Mouse (Mus musculus): Measurements from ENCODE around the gene Ankrd12.
"Not testable (repeated sequence)": the region's sequence is repeated elsewhere in the genome, so short reads cannot be mapped to it uniquely, and the experiment has no call there.

The Ankrd12 gene

DNA sequence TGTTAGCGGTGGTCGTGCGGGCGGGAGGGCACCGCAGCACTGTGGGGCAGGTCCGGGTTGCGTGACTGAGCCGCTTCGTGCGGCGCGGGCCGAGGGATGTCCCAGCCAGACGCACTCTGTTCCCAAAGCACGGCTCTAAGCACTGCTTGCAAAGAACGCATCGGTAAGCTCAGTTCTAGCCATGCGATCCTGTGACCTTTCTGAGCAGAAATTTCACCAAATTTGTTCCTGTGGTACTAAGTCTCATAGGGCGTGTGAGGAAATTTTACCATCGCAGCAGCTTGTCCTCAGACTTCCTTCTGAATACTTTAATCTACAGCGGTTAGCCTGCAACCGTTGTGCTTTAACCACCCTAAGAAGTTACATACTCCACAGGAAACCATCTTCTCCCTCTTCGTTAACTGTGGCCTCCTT, 555 bp upstream of the Ankrd12 start:
- DNase-seq, result no peak

DNA sequence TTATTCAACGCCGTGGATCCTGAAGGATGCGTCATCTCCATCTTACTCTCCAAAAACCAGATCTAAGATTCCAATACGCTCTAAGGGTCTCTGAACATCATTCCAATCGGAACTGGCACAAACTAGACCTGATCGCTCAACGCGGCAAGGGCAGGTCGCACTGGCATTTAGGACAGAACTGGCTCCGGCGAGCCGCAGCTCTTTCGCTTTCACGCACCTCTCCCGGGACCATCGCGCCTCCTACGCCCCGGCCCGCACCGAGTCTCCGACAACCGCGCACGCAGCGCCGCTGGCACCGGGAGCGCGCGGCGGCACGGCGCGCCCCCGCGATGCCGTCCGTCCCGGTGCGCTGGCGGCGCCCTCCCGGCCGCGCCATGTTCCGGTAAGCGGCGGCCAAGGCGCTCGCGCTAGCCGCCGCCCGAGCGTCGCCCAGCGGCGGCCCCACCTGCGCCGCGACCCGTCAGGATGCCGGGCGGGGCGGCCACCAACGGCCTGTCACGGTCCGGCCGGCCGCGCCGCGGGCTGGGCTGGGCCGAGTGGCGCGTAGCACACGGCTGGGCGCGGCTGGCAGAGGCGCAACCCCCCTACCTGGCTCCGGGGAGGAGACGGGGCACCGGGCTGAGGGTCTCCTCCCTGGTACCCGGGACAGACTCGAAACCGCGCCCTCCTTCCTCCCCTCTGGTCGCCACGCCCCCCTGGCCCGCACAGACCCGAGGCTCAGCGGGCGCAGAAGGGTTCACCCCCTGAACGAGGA, 538 bp downstream of the Ankrd12 start:
- DNase-seq, result peak; percentile 42 to 51

DNA sequence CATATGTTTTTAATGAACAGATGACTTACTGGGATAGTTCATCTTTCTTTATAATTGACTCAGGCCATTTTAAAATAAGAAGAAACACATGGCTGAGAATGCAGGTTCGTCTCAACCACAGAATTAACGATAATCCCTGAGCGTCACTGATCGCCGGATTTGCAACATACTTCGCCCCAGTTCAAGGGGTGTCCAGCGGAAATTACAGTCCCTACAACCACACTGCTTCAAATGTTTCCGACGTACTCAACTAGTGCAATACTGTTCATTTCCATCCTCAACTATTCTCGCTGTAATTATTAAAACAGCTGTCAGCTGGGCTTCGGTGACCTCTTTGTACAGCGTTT, 1.1 kb downstream of the Ankrd12 start:
- peak; percentile 10 to 30 for DNase-seq

DNA sequence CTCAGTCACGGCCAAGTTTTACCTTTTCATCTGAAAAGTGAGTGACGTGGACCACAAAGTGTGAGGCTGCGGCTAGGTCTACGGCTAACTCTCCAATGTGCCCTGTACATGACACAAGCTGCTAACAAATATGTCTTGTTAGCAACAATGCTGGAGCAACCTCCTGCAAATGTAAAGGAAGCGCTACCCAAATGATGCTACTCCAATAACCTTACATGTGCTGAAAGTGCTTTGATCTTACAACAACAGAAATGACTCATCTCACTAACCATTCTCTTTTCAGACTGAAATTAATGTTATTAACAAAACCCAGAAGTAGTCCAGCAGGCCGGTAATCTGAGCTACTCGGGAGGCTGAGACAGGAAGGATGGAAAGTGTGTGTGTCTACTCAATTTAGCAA, 2.9 kb downstream of the Ankrd12 start:
- DNase-seq, result no peak

DNA sequence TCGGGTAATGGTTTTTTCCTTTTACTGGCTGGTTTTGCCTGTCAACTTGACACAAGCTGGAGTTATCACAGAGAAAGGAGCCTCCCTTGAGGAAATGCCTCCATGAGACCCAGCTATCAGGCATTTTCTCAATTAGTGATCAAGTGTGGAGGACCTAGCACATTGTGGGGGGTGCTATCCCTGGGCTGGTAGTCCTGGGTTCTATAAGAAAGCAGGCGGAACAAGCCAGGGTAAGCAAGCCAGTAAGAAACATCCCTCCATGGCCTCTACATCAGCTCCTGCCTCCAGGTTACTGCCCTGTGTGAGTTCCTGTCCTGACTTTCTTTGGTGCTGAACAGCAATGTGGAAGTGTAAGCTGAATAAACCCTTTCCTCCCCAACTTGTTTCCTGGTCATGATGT, 7.9 kb downstream of the Ankrd12 start:
- DNase-seq, result not testable (repeated sequence)

DNA sequence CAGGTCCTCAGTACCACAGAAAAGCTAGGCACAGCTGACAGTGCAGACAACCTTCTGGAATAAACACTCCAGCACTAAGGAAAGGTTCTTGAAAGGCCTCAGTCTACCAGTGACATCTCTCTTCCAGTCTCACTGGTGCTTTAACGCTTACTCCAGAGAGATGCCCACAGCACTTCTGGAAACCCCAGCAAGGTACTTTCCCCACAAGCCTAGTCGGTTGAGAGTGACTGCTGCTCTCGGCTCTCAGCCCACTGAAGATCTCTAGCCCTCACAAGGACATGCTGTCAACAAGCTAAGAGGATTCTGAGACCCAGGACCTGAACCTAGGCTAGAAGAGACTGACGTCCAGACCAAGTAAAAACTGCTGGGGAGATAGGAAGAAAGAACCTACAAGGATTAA, 11.8 kb downstream of the Ankrd12 start:
- no peak for DNase-seq

DNA sequence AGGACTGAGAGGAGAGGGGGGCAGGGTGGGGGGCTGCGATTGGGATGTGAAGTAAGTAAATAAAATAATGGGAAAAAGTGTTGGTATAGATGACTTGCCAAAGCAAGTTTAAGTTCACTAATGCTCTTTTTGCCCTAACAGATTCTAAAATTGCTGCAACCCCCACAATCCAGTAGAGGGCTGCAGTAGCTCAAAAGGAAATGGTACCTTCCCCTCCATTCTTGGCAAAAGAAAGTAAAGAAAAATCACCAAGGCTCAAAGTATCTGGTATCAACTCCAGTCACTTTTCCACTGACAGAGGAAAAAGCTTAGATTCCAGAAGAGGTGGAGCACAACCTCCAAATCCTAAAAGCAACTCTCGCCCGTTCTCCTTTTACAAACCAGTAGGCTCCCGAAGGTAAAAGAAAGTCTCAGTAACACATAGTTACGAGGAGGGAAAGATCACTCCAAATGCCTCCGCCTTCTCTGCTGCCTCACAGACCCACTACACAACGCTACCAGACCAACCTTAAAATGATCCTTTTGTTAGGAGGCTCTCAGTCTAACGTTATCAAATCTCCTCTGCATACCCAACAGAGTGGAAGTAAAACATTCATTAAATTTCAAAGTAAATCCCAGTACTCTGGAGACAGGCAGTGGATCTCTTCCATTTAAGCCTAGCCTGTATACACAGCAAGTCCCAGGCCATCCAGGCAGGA, 15.5 kb downstream of the Ankrd12 start:
- DNase-seq, result no peak

DNA sequence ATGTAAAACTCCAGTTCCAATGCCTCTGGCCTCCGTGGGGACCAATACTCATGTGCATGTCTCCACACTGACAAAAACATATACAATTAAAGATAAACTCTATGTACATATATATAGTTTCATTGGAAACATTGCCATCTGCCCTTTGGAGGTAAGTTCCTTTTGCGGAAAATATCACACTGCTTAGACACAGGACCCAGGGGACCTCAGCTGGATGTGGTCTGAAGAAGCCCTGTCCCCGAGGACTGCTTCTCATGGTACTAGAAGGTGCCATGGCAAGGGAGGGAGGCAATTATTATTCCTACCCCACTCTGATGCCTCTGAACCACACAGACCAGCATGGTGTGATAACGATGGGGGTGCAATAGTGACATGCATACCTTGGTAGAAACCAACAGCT, 18.7 kb downstream of the Ankrd12 start:
- DNase-seq, result no peak

DNA sequence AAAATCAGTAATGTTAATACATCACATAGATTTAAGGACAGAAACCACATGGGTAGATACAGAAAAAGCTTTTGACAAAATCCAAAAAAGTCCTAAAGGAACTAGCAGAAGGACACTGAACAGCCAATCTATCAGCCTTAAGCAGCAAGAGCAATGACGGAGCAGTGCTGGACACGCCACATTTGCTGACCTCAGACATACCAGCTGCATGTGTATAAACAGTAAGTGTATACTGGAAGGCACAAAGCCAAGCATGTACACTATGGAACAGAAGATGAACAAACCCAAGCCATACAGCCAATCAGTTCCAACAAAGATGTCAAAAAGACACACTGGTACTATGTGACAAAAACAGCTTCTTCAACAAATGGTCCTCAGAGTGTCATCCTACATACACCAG, 19.7 kb downstream of the Ankrd12 start:
- DNase-seq, result no peak

DNA sequence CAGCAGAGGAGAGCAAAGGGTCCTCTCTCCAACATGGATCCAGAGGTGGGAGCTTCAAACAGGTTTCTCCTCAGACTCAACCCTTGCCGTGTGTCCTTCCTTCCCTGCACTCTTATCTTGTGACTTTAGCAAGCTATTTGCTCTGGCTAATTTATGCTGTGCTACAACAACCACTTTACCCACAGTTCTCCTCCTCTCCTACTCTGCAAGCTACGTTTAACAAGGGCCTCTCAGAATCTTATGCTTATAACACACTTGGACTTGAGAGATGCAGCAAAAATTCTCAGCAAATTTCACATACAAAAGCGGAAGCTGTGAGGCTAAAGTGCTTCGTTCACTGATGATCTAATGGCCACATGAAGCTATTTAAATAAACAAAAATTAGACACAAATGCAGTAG, 23.5 kb downstream of the Ankrd12 start:
- no peak for DNase-seq

DNA sequence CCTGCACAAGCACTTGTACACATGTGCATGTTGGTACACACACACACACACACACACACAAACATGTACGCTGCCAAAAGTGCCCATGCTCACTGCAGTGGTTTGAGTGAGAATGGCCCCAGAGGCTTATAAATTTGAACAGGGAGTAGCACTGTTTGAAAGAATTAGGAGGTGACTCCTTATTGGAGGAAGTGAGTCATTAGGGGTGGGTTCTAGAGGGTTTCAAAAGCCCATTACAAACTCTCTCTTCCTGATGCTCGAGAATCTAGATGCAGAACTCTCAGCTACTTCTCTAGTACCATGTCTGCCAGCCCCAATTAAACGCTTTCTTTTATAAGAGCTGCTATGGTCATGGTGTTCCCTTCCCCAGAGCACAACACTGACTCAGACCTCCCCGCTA, 28.1 kb downstream of the Ankrd12 start:
- no peak for DNase-seq

DNA sequence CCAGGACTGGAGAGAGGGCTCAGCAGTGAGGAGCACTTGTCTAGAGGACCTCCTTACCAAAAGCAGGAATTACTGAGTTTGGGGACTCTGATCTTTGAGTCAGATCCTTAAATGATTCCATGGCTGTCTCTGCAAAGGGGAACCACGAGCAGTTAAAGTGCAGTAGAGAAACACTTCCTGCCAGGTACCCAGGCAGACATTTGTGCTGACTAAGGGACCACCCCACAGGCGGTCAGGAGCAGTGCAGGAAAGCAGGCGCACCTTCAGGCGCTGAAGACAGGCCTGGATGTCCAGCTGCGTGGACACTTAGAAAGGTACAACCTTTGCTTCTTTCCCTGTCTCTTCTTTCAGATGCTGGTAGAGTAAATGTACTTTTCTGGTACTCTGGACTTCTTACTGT, 28.7 kb downstream of the Ankrd12 start:
- DNase-seq, result no peak

DNA sequence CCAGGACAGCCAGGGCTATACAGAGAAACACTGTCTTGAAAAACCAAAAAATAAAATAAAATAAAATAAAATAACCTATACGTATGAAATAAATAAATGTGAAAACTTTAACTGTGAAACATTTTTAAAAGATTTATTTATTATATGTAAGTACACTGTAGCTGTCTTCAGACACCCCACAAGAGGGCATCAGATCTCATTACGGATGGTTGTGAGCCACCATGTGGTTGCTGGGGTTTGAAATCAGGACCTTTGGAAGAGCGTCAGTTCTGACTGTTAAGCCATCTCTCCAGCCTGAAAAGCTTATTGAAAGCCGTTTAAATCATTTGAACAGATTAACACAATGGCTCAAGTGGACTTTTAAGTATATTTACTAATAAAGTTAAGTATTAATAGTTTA, 33.2 kb downstream of the Ankrd12 start:
- DNase-seq, result not testable (repeated sequence)

DNA sequence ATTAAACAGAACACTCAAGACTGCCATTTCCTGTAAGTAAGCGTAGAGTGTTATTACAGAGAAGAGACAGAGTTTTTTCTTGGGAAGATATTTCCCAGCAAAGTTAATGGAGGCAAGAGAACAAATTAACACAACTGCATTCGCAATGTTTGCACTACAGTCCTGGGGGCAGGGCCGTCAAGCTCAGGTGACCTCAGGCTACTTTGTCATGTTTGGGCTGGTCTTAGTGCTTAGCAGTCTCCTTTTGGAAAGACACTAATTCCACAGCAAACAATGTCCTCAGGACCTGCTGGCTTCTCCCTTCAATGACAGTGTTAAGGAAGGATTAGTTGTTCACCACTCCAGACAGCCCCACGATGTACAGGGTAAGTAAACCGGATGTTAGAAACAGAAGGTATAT, 35.9 kb downstream of the Ankrd12 start:
- DNase-seq, result no peak

DNA sequence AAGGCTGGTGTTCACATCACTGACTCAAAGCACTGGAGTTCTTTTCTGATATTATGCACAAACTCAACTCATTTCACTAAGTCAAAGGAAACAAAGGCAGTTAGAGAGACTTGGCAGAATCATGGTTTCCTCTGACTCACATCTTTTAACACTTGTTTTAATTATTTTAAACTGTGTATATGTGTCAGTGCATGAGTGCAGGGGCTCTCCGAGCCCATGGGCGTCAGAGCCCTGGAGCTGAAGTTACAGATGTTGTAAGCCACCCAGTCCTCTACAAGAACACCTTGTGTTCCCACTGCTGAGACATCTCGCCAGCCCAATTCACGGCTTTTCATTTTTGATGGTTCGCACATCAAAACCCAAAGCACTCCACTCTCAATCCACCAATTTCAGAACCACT, 43.6 kb downstream of the Ankrd12 start:
- no peak for DNase-seq

DNA sequence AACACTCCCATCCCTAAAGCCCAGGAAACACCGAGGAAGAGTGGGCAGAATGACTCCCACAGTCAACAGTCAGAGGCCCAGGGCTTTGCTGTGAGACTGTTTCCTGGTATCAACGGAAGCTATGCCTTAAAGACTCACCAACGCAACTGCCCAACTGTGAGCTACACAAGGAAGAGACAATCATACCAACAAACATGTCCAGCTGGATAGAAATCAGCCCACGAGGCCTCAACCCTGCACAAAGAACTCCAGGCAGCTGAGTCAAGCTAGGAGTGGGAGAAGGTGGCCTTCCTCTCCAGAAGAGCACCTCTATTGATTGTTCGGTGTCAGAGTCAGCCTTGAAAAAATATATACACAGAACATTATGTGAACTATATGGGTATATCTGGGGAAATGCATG, 44.9 kb downstream of the Ankrd12 start:
- no peak for DNase-seq

DNA sequence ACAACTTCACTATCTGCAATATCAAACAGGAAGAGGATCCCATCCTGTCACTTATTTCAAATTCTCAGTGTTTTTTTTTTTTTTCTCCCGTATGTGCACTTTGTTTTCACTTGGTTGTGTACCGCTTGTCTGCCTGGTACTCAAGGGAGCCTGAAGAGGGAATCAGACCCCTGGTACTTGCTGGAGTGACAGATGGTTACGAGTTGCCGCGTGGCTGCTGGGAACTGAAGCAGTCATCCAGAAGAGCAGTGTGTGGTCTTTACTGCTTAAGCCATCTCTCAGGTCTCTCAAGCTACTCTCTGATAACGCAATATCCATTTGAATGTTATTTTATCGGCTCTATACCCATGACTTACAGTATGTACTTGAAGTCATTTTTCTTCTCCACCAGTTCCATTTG, 52.7 kb downstream of the Ankrd12 start:
- no peak for DNase-seq

DNA sequence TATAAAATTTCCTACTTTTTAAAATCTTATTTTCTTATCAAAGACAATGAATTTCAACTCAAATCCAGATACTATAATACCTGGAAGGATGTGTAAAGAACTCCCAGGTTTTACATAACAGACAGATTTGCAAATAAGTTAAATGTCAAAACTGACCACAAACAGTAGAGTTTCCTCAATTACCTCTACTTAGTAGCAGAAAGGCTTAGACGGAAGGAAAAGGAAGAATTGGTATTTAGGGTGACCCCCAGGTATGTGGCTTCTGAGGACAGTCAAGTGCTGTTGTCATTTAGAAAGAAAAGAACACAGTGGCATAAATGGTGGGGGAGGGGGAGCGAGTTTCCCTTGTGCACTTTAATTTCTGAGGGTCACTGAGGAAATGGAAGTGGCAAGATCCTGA, 65.1 kb downstream of the Ankrd12 start:
- no peak for DNase-seq

DNA sequence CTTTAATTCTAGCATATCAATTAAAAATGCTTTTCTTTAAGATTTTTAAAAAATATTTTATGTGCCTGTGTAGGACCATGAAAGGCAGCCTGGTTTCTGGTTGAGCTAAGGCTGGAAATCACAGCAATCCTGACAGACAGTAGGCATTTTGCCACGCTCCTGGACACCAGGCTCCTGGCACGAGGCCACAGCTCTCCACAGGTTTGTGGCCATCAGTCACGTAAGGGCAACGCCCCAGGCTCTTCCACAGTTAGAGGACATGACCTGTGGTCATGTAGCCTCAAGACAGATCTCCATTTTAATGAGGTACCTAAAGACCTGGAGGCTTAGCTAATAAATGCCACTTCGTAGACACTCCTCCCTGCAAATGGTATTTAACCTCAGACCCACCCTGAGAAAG, 69.0 kb downstream of the Ankrd12 start:
- no peak for DNase-seq

DNA sequence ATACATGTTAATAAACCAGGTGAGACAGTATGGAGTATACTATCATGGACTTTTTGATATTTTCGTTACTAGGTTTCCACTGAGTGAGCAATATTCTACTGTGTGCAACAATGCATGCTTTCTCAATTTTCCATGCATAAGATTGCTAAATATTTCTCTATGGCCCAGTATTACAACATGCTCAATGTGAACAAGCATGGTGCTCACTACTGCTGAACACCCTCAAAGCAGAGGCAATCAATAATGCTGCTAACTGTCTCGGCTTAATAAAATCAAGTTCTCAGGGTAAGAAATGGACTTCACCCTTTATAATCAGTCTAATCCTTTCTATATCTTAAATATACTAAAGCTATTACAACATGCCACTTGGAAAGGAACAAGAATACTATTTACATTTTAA, 69.4 kb downstream of the Ankrd12 start:
- DNase-seq, result no peak

DNA sequence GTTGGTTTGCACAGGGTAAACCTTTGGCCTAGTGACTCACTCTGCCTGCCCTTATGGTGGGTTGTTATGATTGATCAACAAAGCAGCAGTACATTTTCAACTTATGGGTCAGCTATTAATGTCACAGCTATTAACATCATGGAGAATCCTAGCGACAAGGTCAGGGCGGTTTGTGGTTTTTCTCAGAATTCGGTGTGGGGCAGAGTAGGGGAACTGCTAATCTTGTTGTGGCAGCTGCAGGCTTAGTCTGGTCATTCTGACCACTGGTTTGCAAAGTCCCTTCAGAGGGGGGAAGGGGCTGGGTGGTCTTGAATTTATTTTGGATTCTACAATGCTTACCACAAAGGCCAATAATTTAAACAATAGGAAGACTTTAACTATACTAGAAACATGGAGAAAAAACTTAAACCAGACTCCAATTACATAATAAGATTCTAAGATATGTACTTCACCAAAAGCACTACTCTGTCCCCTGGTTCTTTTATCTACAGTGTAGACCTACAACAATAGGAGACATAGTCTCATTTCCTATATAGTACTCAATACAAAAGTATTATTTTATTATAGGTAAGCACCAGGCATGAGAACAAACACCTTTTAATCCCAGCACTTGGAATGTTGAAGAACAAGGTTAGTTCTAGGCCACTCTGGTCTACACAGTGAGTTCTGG, 88.6 kb downstream of the Ankrd12 start:
- no peak for DNase-seq

DNA sequence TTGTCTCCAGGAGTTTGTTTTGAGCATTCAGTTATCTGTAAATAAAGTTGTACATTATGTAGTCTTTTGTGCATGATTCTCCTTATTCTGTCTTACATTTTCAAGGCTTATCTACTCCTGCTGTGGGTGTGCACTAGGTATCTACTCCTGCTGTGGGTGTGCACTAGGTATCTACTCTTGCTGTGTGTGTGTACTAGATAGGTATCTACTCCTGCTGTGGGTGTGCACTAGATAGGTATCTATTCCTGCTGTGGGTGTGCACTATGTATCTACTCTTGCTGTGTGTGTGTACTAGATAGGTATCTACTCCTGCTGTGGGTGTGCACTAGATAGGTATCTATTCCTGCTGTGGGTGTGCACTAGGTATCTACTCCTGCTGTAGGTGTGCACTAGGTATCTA, 100.2 kb downstream of the Ankrd12 start:
- not testable (repeated sequence) for DNase-seq

DNA sequence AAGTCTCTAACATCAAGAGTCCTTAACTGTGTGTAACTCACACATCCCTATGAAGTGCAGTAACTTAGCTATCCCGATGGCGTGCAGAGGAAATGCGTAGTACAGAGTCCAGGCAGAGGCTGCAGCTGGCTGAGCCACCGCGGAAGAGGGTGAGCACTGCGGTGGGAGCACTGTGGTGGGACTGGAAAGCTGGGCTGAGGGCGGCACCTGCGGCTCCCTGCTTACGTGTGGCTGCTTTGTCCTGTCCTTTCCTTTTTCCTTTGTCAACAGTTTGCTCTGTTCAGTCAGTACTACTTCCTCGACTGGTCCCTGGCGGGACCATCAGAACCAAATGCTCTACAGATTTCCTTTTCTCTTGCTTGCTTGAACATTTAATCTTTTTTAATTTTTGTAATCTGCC, 109.1 kb downstream of the Ankrd12 start:
- DNase-seq, result no peak

DNA sequence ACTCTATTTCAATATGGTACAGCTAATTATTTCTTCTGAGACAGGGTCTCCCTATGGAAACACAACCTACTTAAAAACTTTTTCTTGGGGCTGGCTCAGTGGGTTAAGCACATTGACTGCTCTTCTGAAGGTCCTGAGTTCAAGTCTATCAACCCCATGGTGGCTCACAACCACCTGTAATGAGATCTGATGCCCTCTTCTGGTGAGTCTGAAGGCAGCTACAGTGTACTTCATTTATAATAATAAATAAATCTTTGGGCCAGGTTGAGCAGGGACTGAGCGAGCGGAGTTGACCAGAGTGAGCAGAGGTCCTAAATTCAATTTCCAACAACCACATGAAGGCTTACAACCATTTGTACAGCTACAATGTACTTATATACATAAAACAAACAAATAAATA, 114.6 kb downstream of the Ankrd12 start:
- DNase-seq, result no peak

Data from lung, adult 18-20 months (tissue).